Mouse (Mus musculus): ENCODE data around the gene Mta1. TPM values are rescaled to one million over a fixed set of nuclear protein-coding genes. Genes with fewer than 3 reads are reported as not detected.

Gene Mta1
- 15.8 and 19.6 TPM in 2 replicates for polyA plus RNA-seq (2016; fragmentation: Nextera tagmentation; extraction: Ambion mirVana)

GRCm38 (mm10) chr12:113097749-113098281 lies at the start of gene Mta1:
Gene Mta1 (plus strand): TSS chr12:113098278.
- Histone ChIP-seq H3K27me3 (replicated peaks) (no peaks in the 10 kb centered on the region), H3K27ac (peak within 1 kb of the TSS; percentile 37; the same call in 1 of the 2 replicates), H3K4me1 (peaks cover 36% of the 10 kb centered on the region), H3K9me3 (no peaks in the 10 kb centered on the region), H3K4me3 (peak within 1 kb of the TSS; percentile 98), H3K36me3 (no peaks in the 10 kb centered on the region), H3K9ac (peak within 1 kb of the TSS; percentile 97), H3K4me2 (replicated peaks) (peak within 1 kb of the TSS; percentile 96)
- peak; percentile 63 for ATAC-seq (ENCODE audit: low FRiP score, low read depth)
- 2% methylated on average over 17 of the region's 53 CpGs for WGBS

- no peaks in the 10 kb centered on the region for H3K9me3 ChIP-seq
- no peak overlapping the region for H3K9ac ChIP-seq
- no peaks in the 10 kb centered on the region for H3K4me1 ChIP-seq
- 92% methylated on average over 9 of the region's 9 CpGs for WGBS
- no peak overlapping the region for H3K4me2 ChIP-seq (replicated peaks)
- peaks cover 83% of the 10 kb centered on the region for H3K36me3 ChIP-seq
- H3K27ac ChIP-seq, result no peak overlapping the region
- H3K4me3 ChIP-seq, result no peak overlapping the region
- H3K27me3 ChIP-seq (replicated peaks), result no peaks in the 10 kb centered on the region
- no peak for ATAC-seq (ENCODE audit: low FRiP score, low read depth)
These were observed 48.2 kb upstream of the Mta1 start for GRCm38 (mm10) chr12:113049836-113050235.

- no peaks in the 10 kb centered on the region for H3K27me3 ChIP-seq (replicated peaks)
- H3K27ac ChIP-seq, result no peak overlapping the region
- WGBS, result 84% methylated on average over 12 of the region's 12 CpGs
- no peaks in the 10 kb centered on the region for H3K4me1 ChIP-seq
- H3K4me2 ChIP-seq (replicated peaks), result no peak overlapping the region
- no peaks in the 10 kb centered on the region for H3K9me3 ChIP-seq
- no peak for ATAC-seq (ENCODE audit: low FRiP score, low read depth)
- H3K36me3 ChIP-seq, result peaks cover 87% of the 10 kb centered on the region
- no peak overlapping the region for H3K4me3 ChIP-seq
- H3K9ac ChIP-seq, result no peak overlapping the region
These were observed 47.4 kb upstream of the Mta1 start for GRCm38 (mm10) chr12:113050671-113051070.

GRCm38 (mm10) chr12:113051628-113052403 lies 46.3 kb upstream of the Mta1 start:
- Histone ChIP-seq H3K27me3 (replicated peaks) (no peaks in the 10 kb centered on the region), H3K36me3 (peaks cover 84% of the 10 kb centered on the region)
- WGBS, result 76% methylated on average over 9 of the region's 9 CpGs

GRCm38 (mm10) chr12:113056089-113056488 lies 42.0 kb upstream of the Mta1 start:
- H3K27ac ChIP-seq, result no peak overlapping the region
- WGBS, result 93% methylated on average over 8 of the region's 8 CpGs
- no peaks in the 10 kb centered on the region for H3K4me1 ChIP-seq
- H3K9me3 ChIP-seq, result no peaks in the 10 kb centered on the region
- no peak overlapping the region for H3K4me2 ChIP-seq (replicated peaks)
- peaks cover 88% of the 10 kb centered on the region for H3K36me3 ChIP-seq
- no peaks in the 10 kb centered on the region for H3K27me3 ChIP-seq (replicated peaks)
- H3K4me3 ChIP-seq, result no peak overlapping the region
- ATAC-seq (ENCODE audit: low FRiP score, low read depth), result no peak
- no peak overlapping the region for H3K9ac ChIP-seq

More at GRCm38 (mm10) chr12:113051628-113052403, 46.3 kb upstream of the Mta1 start:
- H3K4me1 ChIP-seq, result no peaks in the 10 kb centered on the region
- no peak overlapping the region for H3K4me2 ChIP-seq (replicated peaks)
- H3K27ac ChIP-seq, result no peak overlapping the region
- ATAC-seq (ENCODE audit: low FRiP score, low read depth), result no peak
- no peak overlapping the region for H3K4me3 ChIP-seq
- H3K9ac ChIP-seq, result no peak overlapping the region
- H3K9me3 ChIP-seq, result no peaks in the 10 kb centered on the region

GRCm38 (mm10) chr12:113060178-113060577 lies 37.9 kb upstream of the Mta1 start:
- Histone ChIP-seq H3K9ac (no peak overlapping the region), H3K4me2 (replicated peaks) (no peak overlapping the region), H3K4me1 (no peaks in the 10 kb centered on the region), H3K36me3 (peaks cover 91% of the 10 kb centered on the region), H3K4me3 (no peak overlapping the region), H3K9me3 (no peaks in the 10 kb centered on the region), H3K27ac (no peak overlapping the region), H3K27me3 (replicated peaks) (no peaks in the 10 kb centered on the region)
- no peak for ATAC-seq (ENCODE audit: low FRiP score, low read depth)
- 92% methylated on average over 5 of the region's 5 CpGs for WGBS

- Histone ChIP-seq H3K27ac (no peak overlapping the region), H3K36me3 (peaks cover 97% of the 10 kb centered on the region), H3K4me2 (replicated peaks) (no peak overlapping the region), H3K9ac (no peak overlapping the region), H3K9me3 (no peaks in the 10 kb centered on the region), H3K27me3 (replicated peaks) (no peaks in the 10 kb centered on the region), H3K4me1 (no peaks in the 10 kb centered on the region), H3K4me3 (no peak overlapping the region)
- 93% methylated on average over 9 of the region's 9 CpGs for WGBS
- ATAC-seq (ENCODE audit: low FRiP score, low read depth), result no peak
These were observed 36.5 kb upstream of the Mta1 start for GRCm38 (mm10) chr12:113061606-113062005.

GRCm38 (mm10) chr12:113062201-113062600 lies 35.9 kb upstream of the Mta1 start:
- Histone ChIP-seq H3K4me3 (no peak overlapping the region), H3K4me1 (no peaks in the 10 kb centered on the region), H3K27ac (no peak overlapping the region), H3K9me3 (no peaks in the 10 kb centered on the region), H3K9ac (no peak overlapping the region), H3K27me3 (replicated peaks) (no peaks in the 10 kb centered on the region), H3K4me2 (replicated peaks) (no peak overlapping the region), H3K36me3 (peaks cover 95% of the 10 kb centered on the region)
- ATAC-seq (ENCODE audit: low FRiP score, low read depth), result no peak
- WGBS, result 84% methylated on average over 9 of the region's 10 CpGs

GRCm38 (mm10) chr12:113063700-113064099 lies 34.4 kb upstream of the Mta1 start:
- ATAC-seq (ENCODE audit: low FRiP score, low read depth), result no peak

GRCm38 (mm10) chr12:113068002-113068401 lies 30.1 kb upstream of the Mta1 start:
- Histone ChIP-seq H3K4me2 (replicated peaks) (no peak overlapping the region), H3K4me3 (no peak overlapping the region), H3K4me1 (no peaks in the 10 kb centered on the region), H3K36me3 (peaks cover 82% of the 10 kb centered on the region), H3K9me3 (no peaks in the 10 kb centered on the region), H3K27me3 (replicated peaks) (no peaks in the 10 kb centered on the region), H3K9ac (no peak overlapping the region), H3K27ac (no peak overlapping the region)
- no peak for ATAC-seq (ENCODE audit: low FRiP score, low read depth)
- WGBS, result 89% methylated on average over 7 of the region's 7 CpGs

More at GRCm38 (mm10) chr12:113063700-113064099, 34.4 kb upstream of the Mta1 start:
- H3K4me2 ChIP-seq (replicated peaks), result no peak overlapping the region
- H3K9ac ChIP-seq, result no peak overlapping the region
- H3K4me3 ChIP-seq, result no peak overlapping the region
- WGBS, result 94% methylated on average over 7 of the region's 7 CpGs
- no peaks in the 10 kb centered on the region for H3K4me1 ChIP-seq
- H3K9me3 ChIP-seq, result no peaks in the 10 kb centered on the region
- H3K36me3 ChIP-seq, result peaks cover 90% of the 10 kb centered on the region
- H3K27ac ChIP-seq, result no peak overlapping the region
- H3K27me3 ChIP-seq (replicated peaks), result no peaks in the 10 kb centered on the region

- H3K27ac ChIP-seq, result no peak overlapping the region
- H3K4me3 ChIP-seq, result no peak overlapping the region
- no peak for ATAC-seq (ENCODE audit: low FRiP score, low read depth)
- no peaks in the 10 kb centered on the region for H3K9me3 ChIP-seq
- H3K27me3 ChIP-seq (replicated peaks), result no peaks in the 10 kb centered on the region
- H3K4me1 ChIP-seq, result peaks cover 9% of the 10 kb centered on the region
- WGBS, result 95% methylated on average over 6 of the region's 6 CpGs
- no peak overlapping the region for H3K4me2 ChIP-seq (replicated peaks)
- no peak overlapping the region for H3K9ac ChIP-seq
- peaks cover 68% of the 10 kb centered on the region for H3K36me3 ChIP-seq
These were observed 28.7 kb upstream of the Mta1 start for GRCm38 (mm10) chr12:113069389-113069788.

GRCm38 (mm10) chr12:113071321-113071720 lies 26.8 kb upstream of the Mta1 start:
- Histone ChIP-seq H3K27me3 (replicated peaks) (no peaks in the 10 kb centered on the region), H3K9ac (no peak overlapping the region), H3K9me3 (no peaks in the 10 kb centered on the region), H3K4me3 (no peak overlapping the region), H3K4me2 (replicated peaks) (no peak overlapping the region), H3K4me1 (peaks cover 21% of the 10 kb centered on the region), H3K36me3 (peaks cover 51% of the 10 kb centered on the region), H3K27ac (no peak overlapping the region)
- ATAC-seq (ENCODE audit: low FRiP score, low read depth), result no peak
- 91% methylated on average over 6 of the region's 6 CpGs for WGBS

Data from neural tube, embryonic 12.5 days (tissue).